20 mouse cellular contexts compared by ENCODE assay signal in genomic region chr2:109105773-109106484, GRCm38 (mm10).
DNase-seq lines count a peak whose midpoint lies in the region; ATAC-seq and TF ChIP-seq lines count a peak whose summit lies in the region.
"Had no signal": no experiment of that assay in that cellular context is flagged by ENCODE, and none has a peak within 500 bp of the region (broad histone marks: within the 10 kb centered on the region; RNA-seq: fewer than 3 reads in every experiment).

No protein-coding gene starts in this region.

- no peaks in the 10 kb centered on the region for H3K27me3 ChIP-seq in midbrain, embryonic 13.5 days
- no peaks in the 10 kb centered on the region for H3K27me3 ChIP-seq in midbrain, postnatal 0 days (ENCODE audit: insufficient read depth, low read length)
- no peaks in the 10 kb centered on the region for H3K27me3 ChIP-seq in forebrain, embryonic 16.5 days (replicated peaks; ENCODE audit: control insufficient read depth, insufficient read depth, low read length)
- H3K27me3 ChIP-seq in kidney, embryonic 16.5 days (ENCODE audit: insufficient read depth, low read length): no peaks in the 10 kb centered on the region
- H3K27me3 ChIP-seq: heart, embryonic 12.5 days; limb, embryonic 15.5 days had no signal

- H3K36me3 ChIP-seq in midbrain, embryonic 13.5 days: no peaks in the 10 kb centered on the region
- no peaks in the 10 kb centered on the region for H3K36me3 ChIP-seq in midbrain, postnatal 0 days (ENCODE audit: insufficient read depth, low read length)
- H3K36me3 ChIP-seq in forebrain, embryonic 16.5 days (ENCODE audit: control insufficient read depth, insufficient read depth): no peaks in the 10 kb centered on the region
- H3K36me3 ChIP-seq in kidney, embryonic 16.5 days (ENCODE audit: insufficient read depth, low read length): no peaks in the 10 kb centered on the region
- H3K36me3 ChIP-seq: G1E; heart, embryonic 12.5 days; limb, embryonic 15.5 days had no signal

- DNase-seq in cerebellum, postnatal 10 days: peak; percentile 2 to 4
- no peak for DNase-seq in cerebellum, adult 8-10 months
- no peak for DNase-seq in midbrain, postnatal 0 days (ENCODE audit: low spot score)
- DNase-seq in retina, postnatal 1 day: peak; percentile 90
- DNase-seq in spleen, postnatal 10 days (ENCODE audit: low spot score in 2 of 2): no peak
- DNase-seq: cerebellum, adult 11 months; cerebellum, postnatal 36 days; layer of hippocampus, postnatal 36 days; lung, postnatal 10 days; right cerebral cortex, postnatal 4 days; thymus, adult 2 months had no signal

- 82% methylated on average over 3 of the region's 3 CpGs for WGBS in midbrain, embryonic 13.5 days
- 71% methylated on average over 3 of the region's 3 CpGs for WGBS in midbrain, postnatal 0 days
- 28% methylated on average over 3 of the region's 3 CpGs for WGBS in forebrain, embryonic 16.5 days
- 68% methylated on average over 3 of the region's 3 CpGs for WGBS in kidney, embryonic 16.5 days

- no peaks in the 10 kb centered on the region for H3K9me3 ChIP-seq in midbrain, embryonic 13.5 days
- H3K9me3 ChIP-seq in midbrain, postnatal 0 days (ENCODE audit: low read length): no peaks in the 10 kb centered on the region
- H3K9me3 ChIP-seq in forebrain, embryonic 16.5 days (ENCODE audit: control insufficient read depth, low read length): no peaks in the 10 kb centered on the region
- H3K9me3 ChIP-seq in kidney, embryonic 16.5 days (ENCODE audit: low read length): no peaks in the 10 kb centered on the region
- H3K9me3 ChIP-seq: G1E; heart, embryonic 12.5 days; limb, embryonic 15.5 days had no signal

- H3K4me2 ChIP-seq in midbrain, embryonic 13.5 days (replicated peaks): no peak overlapping the region
- H3K4me2 ChIP-seq in midbrain, postnatal 0 days (ENCODE audit: low read depth, low read length, poor library complexity, severe bottlenecking): no peak overlapping the region
- H3K4me2 ChIP-seq in forebrain, embryonic 16.5 days (ENCODE audit: low read length): no peak overlapping the region
- H3K4me2 ChIP-seq in kidney, embryonic 16.5 days (replicated peaks; ENCODE audit: low read depth, low read length): no peak overlapping the region
- H3K4me2 ChIP-seq: heart, embryonic 12.5 days; limb, embryonic 15.5 days had no signal

- ATAC-seq in midbrain, embryonic 13.5 days: 0 out of 2 replicates have a peak, but pooled peaks have one; percentile 40
- ATAC-seq in midbrain, postnatal 0 days (ENCODE audit: low FRiP score): no peak
- peak; percentile 71 for ATAC-seq in forebrain, embryonic 16.5 days
- ATAC-seq in kidney, embryonic 16.5 days (ENCODE audit: low FRiP score, low TSS enrichment): no peak
- ATAC-seq: CD4-positive, CD25-positive, alpha-beta regulatory T cell, adult 4 months; intestine, embryonic 16.5 days had no signal

- H3K4me3 ChIP-seq in midbrain, embryonic 13.5 days (replicated peaks): no peak overlapping the region
- H3K4me3 ChIP-seq in midbrain, postnatal 0 days (ENCODE audit: low read depth, low read length): no peak overlapping the region
- H3K4me3 ChIP-seq in forebrain, embryonic 16.5 days (replicated peaks; ENCODE audit: low read length): no peak overlapping the region
- H3K4me3 ChIP-seq in kidney, embryonic 16.5 days (ENCODE audit: low read length): no peak overlapping the region
- H3K4me3 ChIP-seq: heart, embryonic 12.5 days; limb, embryonic 15.5 days had no signal

- no peak overlapping the region for H3K27ac ChIP-seq in midbrain, embryonic 13.5 days
- H3K27ac ChIP-seq in midbrain, postnatal 0 days (ENCODE audit: low read depth, low read length): no peak overlapping the region
- H3K27ac ChIP-seq in forebrain, embryonic 16.5 days (ENCODE audit: low read length): no peak overlapping the region
- H3K27ac ChIP-seq in kidney, embryonic 16.5 days (ENCODE audit: low read length): no peak overlapping the region
- H3K27ac ChIP-seq: kidney, postnatal 0 days; limb, embryonic 15.5 days had no signal

- H3K9ac ChIP-seq in midbrain, embryonic 13.5 days (replicated peaks): no peak overlapping the region
- H3K9ac ChIP-seq in midbrain, postnatal 0 days (replicated peaks; ENCODE audit: low read length, poor library complexity, severe bottlenecking): no peak overlapping the region
- no peak overlapping the region for H3K9ac ChIP-seq in forebrain, embryonic 16.5 days (replicated peaks; ENCODE audit: low read depth, low read length)
- H3K9ac ChIP-seq in kidney, embryonic 16.5 days (replicated peaks; ENCODE audit: low read length): no peak overlapping the region
- H3K9ac ChIP-seq: heart, embryonic 12.5 days; limb, embryonic 15.5 days had no signal

- TF ChIP-seq CTCF in midbrain, postnatal 0 days (IDR thresholded peaks at IDR 0.05): no peak

- H3K4me1 ChIP-seq in midbrain, embryonic 13.5 days (replicated peaks): no peaks in the 10 kb centered on the region
- no peaks in the 10 kb centered on the region for H3K4me1 ChIP-seq in midbrain, postnatal 0 days (ENCODE audit: insufficient read depth, low read length)
- no peaks in the 10 kb centered on the region for H3K4me1 ChIP-seq in forebrain, embryonic 16.5 days (replicated peaks; ENCODE audit: control insufficient read depth, insufficient read depth, low read length)
- no peaks in the 10 kb centered on the region for H3K4me1 ChIP-seq in kidney, embryonic 16.5 days (ENCODE audit: insufficient read depth, low read length)
- H3K4me1 ChIP-seq: heart, embryonic 12.5 days; limb, embryonic 15.5 days had no signal

Comparison
In these comparisons a context has a peak if more than half of its experiments do, and no peak if none do; other contexts are left out.
1. DNase-seq: peak in cerebellum, postnatal 10 days (2 of 2) and retina, postnatal 1 day (single experiment); none in cerebellum, adult 8-10 months (single experiment), midbrain, postnatal 0 days (single experiment) and spleen, postnatal 10 days (0 of 2).
2. ATAC-seq: peak in midbrain, embryonic 13.5 days (single experiment) and forebrain, embryonic 16.5 days (single experiment); none in midbrain, postnatal 0 days (single experiment) and kidney, embryonic 16.5 days (single experiment).